Mouse (Mus musculus): ENCODE measurements at regions not wholly inside any gene's neighbourhood (a gene's known extent, or its start where the extent isn't known, plus 50 kb on each side); places are given as distances from the start of the nearest gene placed in this dataset.
A peak's percentile ranks its signal among the peaks of the same experiment; 100 is the strongest.

GRCm38 (mm10) chr8:87019795-87020194 is 134.7 kb upstream of the N4bp1 start:
- DNase-seq (ENCODE audit: low read depth, low spot score) = no peak

GRCm38 (mm10) chr8:86975546-86975945 is 90.5 kb upstream of the N4bp1 start:
- DNase-seq (ENCODE audit: low read depth, low spot score) = no peak

GRCm38 (mm10) chr8:86971736-86972135 is 86.7 kb upstream of the N4bp1 start:
- DNase-seq (ENCODE audit: low read depth, low spot score) = no peak

GRCm38 (mm10) chr8:86969051-86969450 is 84.0 kb upstream of the N4bp1 start:
- no peak for DNase-seq (ENCODE audit: low read depth, low spot score)

- no peak for DNase-seq (ENCODE audit: low read depth, low spot score)
These were observed 82.8 kb upstream of the N4bp1 start for GRCm38 (mm10) chr8:86967891-86968311.

- DNase-seq (ENCODE audit: low read depth, low spot score) = peak; percentile 42
These were observed 76.4 kb upstream of the N4bp1 start for GRCm38 (mm10) chr8:86961218-86962195.
